Mouse (Mus musculus) liver, embryonic 14.5 days (tissue): ENCODE results near the gene Gbp2. TPM values are rescaled to one million over a fixed set of nuclear protein-coding genes. Genes with fewer than 3 reads are reported as not detected.

Source experiments
- ATAC-seq: fragments of 200-750 bp; cut with Nextera tagmentation; 2 replicates; pipeline ENCODE4 v1.8.0; 2017; ENCODE audit warnings: moderate number of reproducible peaks, mild to moderate bottlenecking, moderate library complexity; ENCODE audit not compliant: insufficient read depth
- DNase-seq, 3 experiments: peaks; one replicate each; pipeline ENCODE4 v3.0.0-alpha.2; 2012 to 2013; ENCODE audit warnings: low read depth in 3 of 3, low spot score in 3 of 3
- H3K27ac ChIP-seq: fragments of 300-500 bp; sonication (generic); 2 replicates; pipeline ENCODE4 v1.5.1; 2014; ENCODE audit warnings: moderate library complexity, mild to moderate bottlenecking, control low read depth, inconsistent platforms
- H3K27me3 ChIP-seq: fragments of 300-500 bp; sonication (generic); 2 replicates; pipeline ENCODE4 v1.6.1; 2014; ENCODE audit warnings: mild to moderate bottlenecking, low read length, moderate library complexity; ENCODE audit not compliant: control insufficient read depth, insufficient read depth
- H3K36me3 ChIP-seq: fragments of 300-500 bp; sonication (generic); replicated peaks from 2 replicates; pipeline ENCODE4 v1.6.1; 2014; ENCODE audit warnings: low read depth; ENCODE audit not compliant: control insufficient read depth, insufficient read depth
- H3K4me1 ChIP-seq, 2 experiments: fragments of 200-500 bp in 1 of 2; fragments of 300-500 bp in 1 of 2; sonication (generic) in 1 of 2; replicated peaks; 2 replicates each; pipeline ENCODE4 v1.6.1; 2012 to 2014; ENCODE audit warnings: antibody characterized with exemption in 1 of 2, inconsistent platforms in 1 of 2, low read length in 1 of 2; ENCODE audit not compliant: control insufficient read depth in 2 of 2, insufficient read depth in 2 of 2
- H3K4me2 ChIP-seq: fragments of 300-500 bp; sonication (generic); 2 replicates; pipeline ENCODE4 v1.6.1; 2014; ENCODE audit warnings: low read depth, mild to moderate bottlenecking, control low read depth, moderate library complexity
- H3K4me3 ChIP-seq, 2 experiments: fragments of 200-500 bp in 1 of 2; fragments of 300-500 bp in 1 of 2; sonication (generic) in 1 of 2; 2 replicates each; pipeline ENCODE4 v1.5.1; 2012 to 2014; ENCODE audit warnings: low read depth in 2 of 2, low read length in 2 of 2, mild to moderate bottlenecking in 2 of 2, control low read depth in 1 of 2, inconsistent platforms in 1 of 2, moderate library complexity in 1 of 2; ENCODE audit not compliant: insufficient read depth in 1 of 2
- H3K9ac ChIP-seq: fragments of 300-500 bp; sonication (generic); replicated peaks from 2 replicates; pipeline ENCODE4 v1.6.1; 2014; ENCODE audit warnings: mild to moderate bottlenecking, control low read depth, moderate library complexity
- H3K9me3 ChIP-seq: fragments of 300-500 bp; sonication (generic); 2 replicates; pipeline ENCODE4 v1.6.1; 2016; ENCODE audit warnings: low read length, mixed read lengths; ENCODE audit not compliant: control insufficient read depth
- CTCF ChIP-seq: IDR thresholded peaks from 2 replicates; pipeline ENCODE4 v1.5.1; 2016; ENCODE audit warnings: antibody characterized with exemption, low read depth, control low read depth
- EP300 ChIP-seq: IDR thresholded peaks from 2 replicates; pipeline ENCODE4 v1.6.1; 2016; ENCODE audit warnings: antibody characterized with exemption, low read depth
- WGBS: fragments of 180-500 bp; shearing (Covaris S2); extraction: QIAGEN DNeasy Blood & Tissue Kit; methylation state at CpG from one replicate; pipeline ENCODE4 v1.1.7; 2014; ENCODE audit not compliant: insufficient replicate concordance; 5-methylcytosine and 5-hydroxymethylcytosine counted together
- polyA plus RNA-seq, 2 experiments: library from polyadenylated mRNA; depleted of rRNA in 1 of 2; stranded (reverse) in 1 of 2; unstranded in 1 of 2; fragments of >200 nt; fragmentation: Nextera tagmentation in 1 of 2; extraction: Ambion mirVana in 1 of 2; gene quantifications; 2 replicates each; pipeline versions ENCODE4 v1.2.1 to v1.2.3; 2012 to 2014

Gene Gbp2
- polyA plus RNA-seq, 2 experiments: 1.3 to 2.2 TPM

DNA sequence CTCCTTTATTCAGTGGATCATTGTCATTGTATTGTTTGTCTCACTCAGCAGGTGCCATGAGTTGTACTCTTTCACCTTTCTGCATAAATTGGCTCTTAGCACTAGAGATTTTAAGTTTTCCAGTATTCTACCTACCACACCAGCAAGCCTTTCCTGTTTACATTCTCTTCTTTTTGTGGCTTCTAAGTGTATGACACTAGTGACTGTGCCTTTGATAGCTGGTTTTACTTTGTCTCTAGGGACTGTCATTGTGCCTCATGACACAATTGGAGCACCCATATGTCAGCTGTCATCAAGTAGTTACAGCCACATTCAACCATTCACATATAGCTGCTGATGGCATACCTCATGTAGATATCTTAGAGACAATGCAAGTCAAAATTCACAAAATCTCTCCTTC, 18.7 kb upstream of the Gbp2 start:
- Histone ChIP-seq H3K9ac (no peak overlapping the region), H3K36me3 (no peaks in the 10 kb centered on the region), H3K4me1 (no peaks in the 10 kb centered on the region), H3K27me3 (no peaks in the 10 kb centered on the region), H3K4me2 (no peak overlapping the region), H3K4me3 (no peak overlapping the region), H3K9me3 (no peaks in the 10 kb centered on the region), H3K27ac (no peak overlapping the region)
- TF ChIP-seq EP300 (no peak), CTCF (no peak)
- DNase-seq (no peak), ATAC-seq (no peak)

GRCm38 (mm10) chr3:142618658-142619057, 1.7 kb upstream of the Gbp2 start:
- H3K27ac ChIP-seq: no peak overlapping the region
- no peaks in the 10 kb centered on the region for H3K9me3 ChIP-seq
- H3K4me3 ChIP-seq: no peak overlapping the region
- 61% methylated on average over 3 of the region's 3 CpGs for WGBS
- no peaks in the 10 kb centered on the region for H3K27me3 ChIP-seq
- no peaks in the 10 kb centered on the region for H3K36me3 ChIP-seq
- H3K4me1 ChIP-seq: no peaks in the 10 kb centered on the region; a peak in 2 of 4 replicates
- H3K4me2 ChIP-seq: no peak overlapping the region
- no peak overlapping the region for H3K9ac ChIP-seq
- no peak for TF ChIP-seq EP300
- TF ChIP-seq CTCF: no peak
- ATAC-seq (no peak), DNase-seq (no peak)

DNA sequence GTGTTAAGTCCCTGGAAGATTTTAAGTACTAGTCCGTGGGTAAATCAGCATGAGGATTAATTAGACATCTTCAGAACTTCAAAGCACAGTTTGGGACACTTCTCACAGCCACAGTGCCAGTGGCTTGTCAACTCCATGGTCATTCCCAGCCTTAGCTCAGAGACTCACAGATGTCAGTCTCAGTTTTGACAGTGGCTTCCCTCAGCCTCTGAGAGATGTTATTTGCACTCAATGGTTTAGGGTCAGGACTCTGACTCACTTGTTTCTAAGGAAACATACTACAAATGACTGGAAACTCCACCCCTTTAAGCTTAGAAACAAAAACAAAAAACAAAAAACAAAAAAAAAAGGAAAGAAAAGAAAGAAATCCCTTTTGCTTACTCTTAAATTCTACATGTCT, 796 bp upstream of the Gbp2 start:
- H3K36me3 ChIP-seq: no peaks in the 10 kb centered on the region
- no peaks in the 10 kb centered on the region for H3K9me3 ChIP-seq
- no peak overlapping the region for H3K4me3 ChIP-seq
- DNase-seq: no peak
- no peaks in the 10 kb centered on the region; a peak in 2 of 4 replicates for H3K4me1 ChIP-seq
- WGBS: 24% methylated on average over 1 of the region's 1 CpGs
- TF ChIP-seq CTCF (no peak), EP300 (no peak)
- ATAC-seq: no peak
- no peak overlapping the region for H3K4me2 ChIP-seq
- no peak overlapping the region for H3K9ac ChIP-seq
- H3K27ac ChIP-seq: no peak overlapping the region
- no peaks in the 10 kb centered on the region for H3K27me3 ChIP-seq

GRCm38 (mm10) chr3:142620956-142621562, 657 bp downstream of the Gbp2 start:
- peak overlapping the region; percentile 61 for H3K4me2 ChIP-seq
- 37% methylated on average over 3 of the region's 3 CpGs for WGBS
- H3K4me3 ChIP-seq: peak overlapping the region; percentile 36 to 42; a peak in 2 of 4 replicates
- H3K36me3 ChIP-seq: no peaks in the 10 kb centered on the region
- no peak overlapping the region; the same call in 1 of the 2 replicates for H3K9ac ChIP-seq
- no peak for ATAC-seq
- TF ChIP-seq CTCF (peak; percentile 41), EP300 (no peak)
- DNase-seq: no peak
- H3K9me3 ChIP-seq: no peaks in the 10 kb centered on the region
- no peak overlapping the region for H3K27ac ChIP-seq
- H3K4me1 ChIP-seq: no peaks in the 10 kb centered on the region; a peak in 2 of 4 replicates
- H3K27me3 ChIP-seq: no peaks in the 10 kb centered on the region

DNA sequence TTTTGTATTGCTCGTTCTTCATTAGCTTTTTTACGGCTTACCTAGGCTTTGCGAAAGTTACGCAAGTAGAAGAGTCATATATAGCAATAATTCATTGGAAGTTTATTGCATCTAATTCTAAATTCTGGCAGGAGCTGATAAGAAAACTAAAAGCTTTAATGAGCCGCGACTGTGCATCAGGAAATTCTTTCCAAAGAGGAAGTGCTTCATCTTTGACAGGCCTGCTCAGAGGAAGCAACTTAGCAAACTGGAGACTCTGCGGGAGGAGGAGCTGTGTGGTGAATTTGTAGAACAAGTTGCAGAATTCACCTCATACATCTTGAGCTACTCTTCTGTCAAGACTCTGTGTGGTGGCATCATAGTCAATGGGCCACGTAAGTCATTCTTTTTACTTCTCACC, 10.0 kb downstream of the Gbp2 start:
- no peaks in the 10 kb centered on the region for H3K27me3 ChIP-seq
- H3K9ac ChIP-seq: no peak overlapping the region
- no peak for TF ChIP-seq CTCF
- no peak for TF ChIP-seq EP300
- WGBS: 29% methylated on average over 8 of the region's 8 CpGs
- H3K36me3 ChIP-seq: no peaks in the 10 kb centered on the region
- ATAC-seq: no peak
- no peak for DNase-seq
- no peaks in the 10 kb centered on the region for H3K4me1 ChIP-seq
- no peak overlapping the region for H3K4me3 ChIP-seq
- H3K27ac ChIP-seq: no peak overlapping the region
- no peaks in the 10 kb centered on the region for H3K9me3 ChIP-seq
- no peak overlapping the region for H3K4me2 ChIP-seq
